Mouse (Mus musculus) urinary bladder, postnatal 0 days (tissue): ENCODE measurements around the gene Fkbp5. TPM values are rescaled to one million over a fixed set of nuclear protein-coding genes. Genes with fewer than 3 reads are reported as not detected.

Experiments used
- microRNA-seq: library from miRNA; unstranded; fragments of <30 nt; microRNA quantifications from one replicate; pipeline ENCODE4, GENCODE M21; 2016
- polyA plus RNA-seq: library from polyadenylated mRNA; unstranded; fragments of >200 nt; fragmentation: Nextera tagmentation; extraction: Ambion mirVana; gene quantifications from 2 replicates; pipeline ENCODE4 v1.2.1, GENCODE M21; 2015

The Fkbp5 gene
- polyA plus RNA-seq = 12.4 and 15.0 TPM in 2 replicates

DNA sequence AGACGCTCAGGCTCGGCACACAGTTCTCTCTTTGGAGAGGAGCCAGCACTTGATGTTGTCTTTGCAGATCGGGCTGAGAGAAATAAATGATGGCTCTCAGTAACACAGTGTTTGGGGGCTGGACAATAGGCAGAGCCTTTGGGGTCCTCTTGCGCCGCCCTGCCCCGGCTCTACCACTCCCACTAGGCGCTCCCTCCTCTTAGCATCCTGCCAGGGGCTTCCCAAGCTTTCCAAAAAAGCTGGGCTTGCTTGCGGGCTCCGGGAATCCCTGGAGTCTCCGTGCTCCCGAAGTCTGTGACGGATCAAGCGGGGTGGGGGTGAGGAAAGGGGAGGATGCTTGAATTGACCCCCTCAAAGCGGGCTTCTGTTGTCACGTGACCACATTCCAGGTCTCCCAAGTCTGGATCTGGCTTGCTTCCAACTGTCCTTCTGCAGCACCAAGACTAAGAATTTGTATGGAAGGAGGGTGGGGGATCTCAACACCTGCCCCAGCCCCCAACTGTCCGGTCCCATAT is at the start of gene Fkbp5:
Fkbp5 (minus strand) TSS at position 87 of the 515 bp plus-strand sequence.

DNA sequence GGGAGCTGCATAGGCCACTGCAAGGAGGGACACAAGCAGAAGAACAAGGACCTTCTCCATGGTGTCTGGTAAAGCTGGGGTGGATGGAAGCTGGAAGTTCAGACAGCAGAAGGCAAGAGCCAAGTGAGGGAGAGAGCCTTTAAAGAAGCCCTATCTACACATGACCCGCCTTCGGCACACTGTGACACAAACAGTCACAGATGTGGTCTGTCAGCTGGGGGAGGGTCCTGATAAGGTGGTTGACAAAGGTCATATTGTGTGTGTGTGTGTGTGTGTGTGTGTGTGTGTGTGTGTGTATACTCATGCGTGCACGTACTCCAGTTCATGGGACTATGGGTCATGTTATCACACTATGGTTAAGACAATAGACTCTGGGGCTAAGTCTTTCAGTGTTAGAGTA is 43.3 kb upstream of the Fkbp5 start, which contains the start of gene Clps:
Clps (minus strand) TSS at position 169 of the 400 bp plus-strand sequence.

DNA sequence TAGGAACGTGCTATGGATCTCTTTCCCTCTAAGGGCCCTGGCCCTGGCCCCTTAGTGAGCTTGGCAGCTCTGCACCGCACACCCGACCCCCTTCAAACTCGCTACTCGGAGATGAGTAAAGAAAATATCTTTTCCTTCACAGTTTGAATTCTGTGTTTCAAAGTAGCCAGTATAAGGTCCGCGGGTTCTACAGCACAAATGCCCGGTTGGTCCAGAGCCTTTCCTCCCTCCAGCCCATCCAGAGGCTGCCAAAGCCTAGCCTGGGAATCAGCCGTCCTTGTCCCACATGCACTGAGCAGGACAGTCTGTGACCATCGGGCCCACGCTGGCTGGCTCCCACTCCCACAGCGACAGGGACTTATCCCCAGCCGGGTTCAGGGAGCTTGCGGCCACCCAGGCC is 31.8 kb upstream of the Fkbp5 start, which contains the start of gene Clpsl2:
Clpsl2 (plus strand) TSS at position 301 of the 400 bp plus-strand sequence.

DNA sequence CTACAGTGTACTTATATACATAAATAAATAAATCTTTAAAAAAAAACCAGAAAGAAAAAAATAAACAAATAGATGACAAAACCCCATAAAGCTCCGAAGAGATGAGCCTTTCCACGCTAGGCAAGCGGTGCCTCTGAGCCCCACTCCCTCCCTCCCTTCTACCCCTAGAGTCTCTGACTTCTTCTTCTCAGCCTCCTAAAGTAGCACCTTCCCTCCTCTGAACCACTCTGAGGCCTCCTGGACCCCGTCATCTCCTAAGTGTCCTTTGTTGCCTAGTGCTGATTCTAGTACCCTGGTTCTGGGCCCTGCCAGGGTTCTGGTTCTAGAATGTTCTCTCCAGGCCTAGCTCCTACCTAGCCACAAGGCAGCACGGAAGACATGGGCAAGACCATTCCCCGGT is 13.2 kb upstream of the Fkbp5 start, which contains the start of gene Armc12:
Armc12 (plus strand) TSS at position 301 of the 400 bp plus-strand sequence.

DNA sequence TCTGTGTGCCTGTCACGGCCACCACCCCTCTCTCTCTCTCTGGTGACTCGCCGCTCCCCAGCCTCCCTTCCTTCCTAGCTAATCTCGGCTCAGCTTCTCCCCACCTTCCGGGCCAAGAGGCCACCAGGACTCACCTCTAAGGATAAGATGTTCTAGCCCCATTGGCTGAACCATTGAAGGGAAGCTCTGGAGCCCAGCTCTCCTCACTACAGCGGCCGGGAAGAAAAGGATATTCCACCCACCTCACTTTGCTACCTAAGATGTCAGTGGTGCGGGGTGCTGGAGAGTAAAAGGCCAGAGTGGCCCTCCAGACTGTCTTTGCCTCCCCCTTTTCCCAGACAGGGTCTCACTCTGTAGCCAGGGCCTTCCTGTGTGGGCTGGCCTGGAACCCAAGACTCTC is 152.2 kb downstream of the Fkbp5 start, which contains the start of gene Tulp1:
Tulp1 (minus strand) TSS at position 101 of the 400 bp plus-strand sequence.

DNA sequence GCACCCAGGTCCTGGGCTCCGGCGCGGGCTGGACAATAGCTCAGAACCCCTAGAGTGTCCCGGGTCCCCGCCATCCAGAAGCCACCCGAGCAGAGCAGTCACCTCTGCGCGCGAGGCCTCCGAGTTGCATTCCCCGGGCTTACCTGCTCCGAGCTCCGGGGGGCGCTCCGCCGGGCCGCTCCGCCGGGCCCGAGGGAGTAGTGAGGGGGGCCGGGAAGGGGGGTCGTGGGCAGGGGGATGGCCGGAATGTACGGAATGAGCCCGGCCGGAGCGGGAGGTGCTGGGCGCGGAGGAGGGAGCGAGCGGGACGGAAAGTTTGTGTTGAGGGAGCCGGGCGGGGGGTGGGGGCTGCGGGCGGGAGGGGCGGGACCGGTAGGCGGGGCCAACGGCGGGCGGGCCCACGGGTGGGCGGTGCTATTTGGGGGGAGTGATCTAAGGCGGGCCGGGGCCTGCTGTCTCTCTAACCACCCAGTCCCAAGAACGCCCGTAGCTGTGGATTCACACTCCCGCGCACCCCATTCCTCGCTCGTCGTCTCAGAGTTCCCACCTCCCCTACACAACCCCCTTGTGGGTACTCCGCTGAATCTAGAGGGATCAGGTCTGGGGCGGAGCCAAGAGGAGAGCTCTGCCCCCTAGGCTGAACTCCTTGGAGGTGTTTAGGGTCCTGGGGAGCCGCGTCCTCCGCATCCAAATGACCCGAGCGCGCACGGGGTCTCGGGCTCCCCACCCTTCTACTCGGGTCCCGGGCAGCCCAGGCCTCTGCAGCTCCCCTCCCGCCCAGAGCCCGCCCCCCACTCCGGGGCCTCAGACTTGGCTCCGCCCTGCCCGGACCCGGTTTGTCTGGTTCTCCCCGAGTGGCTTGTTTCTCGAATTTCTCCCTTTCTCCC is 166.6 kb downstream of the Fkbp5 start, which contains the start of gene Tead3:
Tead3 (minus strand) TSS at position 352 of the 887 bp plus-strand sequence.

Small RNA genes lying within 50 kb of the gene (microRNA-seq; reads per million reads assigned to microRNA genes)
- gene Gm25195 = not detected
- not detected for gene Mir6969

Other genes starting within 250 kb of the Fkbp5 start
- 21.3 and 26.4 TPM in 2 replicates for gene Fance, start 204.0 kb downstream of the Fkbp5 start, polyA plus RNA-seq
- 494 and 559 TPM in 2 replicates for gene Rpl10a, start 189.1 kb downstream of the Fkbp5 start, polyA plus RNA-seq
- 13.9 and 17.8 TPM in 2 replicates for gene Tead3, start 166.7 kb downstream of the Fkbp5 start, polyA plus RNA-seq
- 3.2 and 4.8 TPM in 2 replicates for gene Tulp1, start 152.3 kb downstream of the Fkbp5 start, polyA plus RNA-seq
- gene Armc12, start 13.3 kb upstream of the Fkbp5 start, polyA plus RNA-seq = not detected in 2 replicates
- gene Clpsl2, start 31.9 kb upstream of the Fkbp5 start, polyA plus RNA-seq = not detected in 2 replicates
- gene Clps, start 43.2 kb upstream of the Fkbp5 start, polyA plus RNA-seq = 0.22 TPM in 1 of 2 replicates, not detected in the other
- gene Lhfpl5, start 58.1 kb upstream of the Fkbp5 start, polyA plus RNA-seq = 0.28 and 0.30 TPM in 2 replicates
- 39.4 and 42.8 TPM in 2 replicates for gene Srpk1, start 105.2 kb upstream of the Fkbp5 start, polyA plus RNA-seq
- gene Slc26a8, start 172.7 kb upstream of the Fkbp5 start, polyA plus RNA-seq = 0.33 and 0.36 TPM in 2 replicates
- gene Mapk14, start 173.8 kb upstream of the Fkbp5 start, polyA plus RNA-seq = 37.0 and 41.2 TPM in 2 replicates
- 2.0 and 2.2 TPM in 2 replicates for gene AC170998.1, start 208.6 kb upstream of the Fkbp5 start, polyA plus RNA-seq